7 mouse cellular contexts compared by ENCODE assay signal in the genomic region with DNA sequence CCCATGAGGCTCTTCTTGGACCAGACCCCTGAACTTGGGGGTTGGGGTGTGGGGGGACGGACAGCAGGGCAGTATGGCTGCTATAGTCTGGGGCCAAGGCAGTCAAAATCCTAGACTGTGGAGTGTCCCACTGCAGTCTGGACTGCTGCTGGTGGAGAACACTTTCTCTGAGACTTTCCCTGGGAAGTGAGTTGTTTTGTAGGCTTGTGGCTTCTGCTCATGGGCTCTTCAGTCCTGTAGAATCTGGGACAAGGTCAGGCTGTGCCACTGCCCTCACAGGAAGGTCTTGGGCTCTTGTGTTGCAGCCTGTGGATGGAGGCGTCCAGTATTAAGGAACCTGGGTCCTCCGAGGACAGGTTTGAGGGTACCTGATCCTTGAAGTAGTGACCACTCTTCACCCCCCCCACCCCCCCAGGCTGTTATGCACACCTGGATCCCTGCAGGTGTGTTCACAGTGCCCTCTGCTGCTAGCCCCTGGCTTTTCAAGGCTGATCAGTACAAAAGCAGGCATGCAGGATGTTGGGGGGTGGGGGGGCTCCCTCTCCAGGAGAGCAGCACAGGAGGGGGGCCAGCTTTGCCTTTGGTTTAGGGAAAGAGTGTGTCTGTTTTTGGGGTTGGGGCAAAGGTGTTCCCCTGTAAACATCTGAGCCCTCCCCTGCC. TPM values are rescaled to one million over a fixed set of nuclear protein-coding genes. Genes with fewer than 3 reads are reported as not detected.
DNase-seq lines count a peak whose midpoint lies in the region; ATAC-seq and TF ChIP-seq lines count a peak whose summit lies in the region.

No protein-coding gene starts in this region.

- WGBS in lung, embryonic 15.5 days: 42% methylated on average over 3 of the region's 3 CpGs
- WGBS in forebrain, embryonic 15.5 days: 83% methylated on average over 3 of the region's 3 CpGs
- 60% methylated on average over 3 of the region's 3 CpGs for WGBS in limb, embryonic 14.5 days
- WGBS in stomach, embryonic 15.5 days: 64% methylated on average over 3 of the region's 3 CpGs

- peaks cover 67% of the 10 kb centered on the region for H3K4me1 ChIP-seq in lung, embryonic 15.5 days
- peaks cover 53% of the 10 kb centered on the region for H3K4me1 ChIP-seq in forebrain, embryonic 15.5 days
- H3K4me1 ChIP-seq in limb, embryonic 14.5 days (ENCODE audit: control insufficient read depth, insufficient read depth, low read length): peaks cover 41% of the 10 kb centered on the region
- H3K4me1 ChIP-seq in stomach, embryonic 15.5 days: peaks cover 42% of the 10 kb centered on the region

- peak overlapping the region; percentile 93 for H3K27ac ChIP-seq in lung, embryonic 15.5 days
- H3K27ac ChIP-seq in forebrain, embryonic 15.5 days (replicated peaks): no peak overlapping the region
- H3K27ac ChIP-seq in limb, embryonic 14.5 days (replicated peaks; ENCODE audit: low read depth, low read length): no peak overlapping the region
- peak overlapping the region; percentile 22; the same call in 1 of the 2 replicates for H3K27ac ChIP-seq in stomach, embryonic 15.5 days

- no peaks in the 10 kb centered on the region for H3K27me3 ChIP-seq in lung, embryonic 15.5 days
- no peaks in the 10 kb centered on the region for H3K27me3 ChIP-seq in forebrain, embryonic 15.5 days
- H3K27me3 ChIP-seq in limb, embryonic 14.5 days (ENCODE audit: control insufficient read depth, insufficient read depth, low read length): no peaks in the 10 kb centered on the region
- H3K27me3 ChIP-seq in stomach, embryonic 15.5 days (replicated peaks): no peaks in the 10 kb centered on the region

- H3K9ac ChIP-seq in lung, embryonic 15.5 days: peak overlapping the region; percentile 83
- H3K9ac ChIP-seq in forebrain, embryonic 15.5 days (replicated peaks): peak overlapping the region; percentile 90
- H3K9ac ChIP-seq in limb, embryonic 14.5 days (ENCODE audit: low read depth, low read length, severe bottlenecking): peak overlapping the region; percentile 95
- H3K9ac ChIP-seq in stomach, embryonic 15.5 days: peak overlapping the region; percentile 20; the same call in 1 of the 2 replicates

- no peak for TF ChIP-seq POLR2A in limb, embryonic 14.5 days (IDR thresholded peaks at IDR 0.05; ENCODE audit: borderline replicate concordance, extremely low read depth, insufficient read depth, insufficient read length)

- no peak for ATAC-seq in lung, embryonic 15.5 days (ENCODE audit: borderline replicate concordance, extremely low read depth, low FRiP score, low TSS enrichment)
- no peak for ATAC-seq in forebrain, embryonic 15.5 days (replicated peaks)
- ATAC-seq in limb, embryonic 14.5 days (ENCODE audit: low FRiP score, low read depth): no peak
- no peak for ATAC-seq in stomach, embryonic 15.5 days (ENCODE audit: insufficient read depth, low FRiP score, low read depth)

- DNase-seq in lung, adult 18-20 months: no peak
- no peak for DNase-seq in limb, embryonic 14.5 days (ENCODE audit: low spot score)
- no peak for DNase-seq in right cerebral cortex, postnatal 36 days (ENCODE audit: low spot score in 2 of 2)
- DNase-seq in gastrocnemius, postnatal 14 days: no peak

- peak overlapping the region; percentile 83 for H3K4me3 ChIP-seq in lung, embryonic 15.5 days
- H3K4me3 ChIP-seq in forebrain, embryonic 15.5 days: peak overlapping the region; percentile 98
- H3K4me3 ChIP-seq in limb, embryonic 14.5 days (replicated peaks; ENCODE audit: low read length): peak overlapping the region; percentile 95
- peak overlapping the region; percentile 90 for H3K4me3 ChIP-seq in stomach, embryonic 15.5 days (replicated peaks)

- peak overlapping the region; percentile 81 for H3K4me2 ChIP-seq in lung, embryonic 15.5 days
- peak overlapping the region; percentile 67 for H3K4me2 ChIP-seq in forebrain, embryonic 15.5 days (replicated peaks)
- peak overlapping the region; percentile 75 for H3K4me2 ChIP-seq in limb, embryonic 14.5 days (replicated peaks; ENCODE audit: low read depth, low read length, severe bottlenecking)
- peak overlapping the region; percentile 71 for H3K4me2 ChIP-seq in stomach, embryonic 15.5 days

- H3K9me3 ChIP-seq in lung, embryonic 15.5 days: no peaks in the 10 kb centered on the region
- no peaks in the 10 kb centered on the region for H3K9me3 ChIP-seq in forebrain, embryonic 15.5 days
- H3K9me3 ChIP-seq in limb, embryonic 14.5 days (ENCODE audit: control insufficient read depth, low read length): no peaks in the 10 kb centered on the region
- no peaks in the 10 kb centered on the region for H3K9me3 ChIP-seq in stomach, embryonic 15.5 days

- H3K36me3 ChIP-seq in lung, embryonic 15.5 days: peaks cover 12% of the 10 kb centered on the region; the same call in 1 of the 2 replicates
- no peaks in the 10 kb centered on the region for H3K36me3 ChIP-seq in forebrain, embryonic 15.5 days
- H3K36me3 ChIP-seq in limb, embryonic 14.5 days (ENCODE audit: control insufficient read depth, insufficient read depth, low read length): peaks cover 24% of the 10 kb centered on the region
- H3K36me3 ChIP-seq in stomach, embryonic 15.5 days: no peaks in the 10 kb centered on the region

- intact Hi-C loops in gastrocnemius, postnatal 14 days (cut with DNase I; ENCODE audit: low total_unique reads): no loop called here

RNA-seq across cellular contexts. Expression of a gene that starts 13.3 kb away (rescaled TPM):
- polyA plus RNA-seq in lung, embryonic 15.5 days (2015; fragmentation: Nextera tagmentation; extraction: Ambion mirVana): 123 and 129 TPM in 2 replicates
- 111 and 115 TPM in 2 replicates for polyA plus RNA-seq in forebrain, embryonic 15.5 days (2015; fragmentation: Nextera tagmentation; extraction: Ambion mirVana)
- polyA plus RNA-seq in limb, embryonic 14.5 days (2012; rRNA removed): 90.6 and 107 TPM in 2 replicates
- 119 and 131 TPM in 2 replicates for polyA plus RNA-seq in limb, embryonic 14.5 days (2014; fragmentation: Nextera tagmentation; extraction: Ambion mirVana)
- 125 and 133 TPM in 2 replicates for polyA plus RNA-seq in stomach, embryonic 15.5 days (2015; fragmentation: Nextera tagmentation; extraction: Ambion mirVana)
- total RNA-seq in gastrocnemius, postnatal 14 days (2021): 10 to 100 TPM; 39.1 to 39.7 TPM

RNA-seq across cellular contexts. Expression of a gene that starts 34.2 kb away (rescaled TPM):
- 21.2 and 25.1 TPM in 2 replicates for polyA plus RNA-seq in lung, embryonic 15.5 days (2015; fragmentation: Nextera tagmentation; extraction: Ambion mirVana)
- polyA plus RNA-seq in forebrain, embryonic 15.5 days (2015; fragmentation: Nextera tagmentation; extraction: Ambion mirVana): 46.3 and 50.8 TPM in 2 replicates
- polyA plus RNA-seq in limb, embryonic 14.5 days (2012; rRNA removed): 34.7 and 39.7 TPM in 2 replicates
- 18.6 and 21.2 TPM in 2 replicates for polyA plus RNA-seq in limb, embryonic 14.5 days (2014; fragmentation: Nextera tagmentation; extraction: Ambion mirVana)
- polyA plus RNA-seq in stomach, embryonic 15.5 days (2015; fragmentation: Nextera tagmentation; extraction: Ambion mirVana): 21.2 and 21.7 TPM in 2 replicates
- 10 to 100 TPM; 13.9 to 17.8 TPM for total RNA-seq in gastrocnemius, postnatal 14 days (2021)

Comparison
In these comparisons a context has a peak if more than half of its experiments do, and no peak if none do; other contexts are left out.
1. H3K27ac ChIP-seq: peak in lung, embryonic 15.5 days (single experiment) and stomach, embryonic 15.5 days (single experiment); none in forebrain, embryonic 15.5 days (single experiment) and limb, embryonic 14.5 days (single experiment).
2. H3K9ac ChIP-seq: peak in every context shown above with its lines; median percentile 95 in limb, embryonic 14.5 days; 90 in forebrain, embryonic 15.5 days; 83 in lung, embryonic 15.5 days; 20 in stomach, embryonic 15.5 days.
3. Peak in every context shown above with its lines, with median percentiles within 50 percentile points of each other: H3K4me2 ChIP-seq and H3K4me3 ChIP-seq.